Mouse (Mus musculus) midbrain, postnatal 0 days (tissue): ENCODE results near the gene Gng7. TPM values are rescaled to one million over a fixed set of nuclear protein-coding genes. Genes with fewer than 3 reads are reported as not detected.

ENCODE experiments used
- ATAC-seq: fragments of 200-750 bp; cut with Nextera tagmentation; 2 replicates; pipeline ENCODE4 v1.8.0; 2017; ENCODE audit warnings: moderate number of reproducible peaks, mild to moderate bottlenecking, moderate TSS enrichment, moderate library complexity; ENCODE audit not compliant: low FRiP score
- DNase-seq: peaks from one replicate; pipeline ENCODE4 v3.0.0-alpha.2; 2015; ENCODE audit warnings: low spot score
- H3K27ac ChIP-seq: fragments of 300-500 bp; sonication (generic); 2 replicates; pipeline ENCODE4 v1.5.1; 2014; ENCODE audit warnings: low read depth, mild to moderate bottlenecking, low read length, mixed read lengths
- H3K27me3 ChIP-seq: fragments of 300-500 bp; sonication (generic); 2 replicates; pipeline ENCODE4 v1.6.1; 2014; ENCODE audit warnings: low read length, control low read depth, mixed read lengths; ENCODE audit not compliant: insufficient read depth
- H3K36me3 ChIP-seq: fragments of 300-500 bp; sonication (generic); 2 replicates; pipeline ENCODE4 v1.6.1; 2014; ENCODE audit warnings: low read length, control low read depth, mixed read lengths; ENCODE audit not compliant: insufficient read depth
- H3K4me1 ChIP-seq: fragments of 300-500 bp; sonication (generic); 2 replicates; pipeline ENCODE4 v1.6.1; 2014; ENCODE audit warnings: mild to moderate bottlenecking, control low read depth, antibody characterized with exemption, low read length, mixed read lengths; ENCODE audit not compliant: insufficient read depth
- H3K4me2 ChIP-seq: fragments of 300-500 bp; sonication (generic); 2 replicates; pipeline ENCODE4 v1.6.1; 2014; ENCODE audit warnings: low read depth, mild to moderate bottlenecking, low read length, mixed read lengths; ENCODE audit not compliant: poor library complexity, severe bottlenecking
- H3K4me3 ChIP-seq: fragments of 300-500 bp; sonication (generic); 2 replicates; pipeline ENCODE4 v1.5.1; 2014; ENCODE audit warnings: low read depth, mild to moderate bottlenecking, low read length, moderate library complexity
- H3K9ac ChIP-seq: fragments of 300-500 bp; sonication (generic); replicated peaks from 2 replicates; pipeline ENCODE4 v1.6.1; 2014; ENCODE audit warnings: mild to moderate bottlenecking, low read length, moderate library complexity, mixed read lengths; ENCODE audit not compliant: poor library complexity, severe bottlenecking
- H3K9me3 ChIP-seq: fragments of 300-500 bp; sonication (generic); 2 replicates; pipeline ENCODE4 v1.6.1; 2016; ENCODE audit warnings: low read length, control low read depth
- CTCF ChIP-seq: IDR thresholded peaks from 2 replicates; pipeline ENCODE4 v1.5.1; 2016; ENCODE audit warnings: antibody characterized with exemption, mild to moderate bottlenecking
- WGBS: fragments of 180-500 bp; shearing (Covaris S2); extraction: QIAGEN DNeasy Blood & Tissue Kit; methylation state at CpG from one replicate; pipeline ENCODE4 v1.1.7; 2014; 5-methylcytosine and 5-hydroxymethylcytosine counted together
- polyA plus RNA-seq: library from polyadenylated mRNA; unstranded; fragments of >200 nt; fragmentation: Nextera tagmentation; extraction: Ambion mirVana; gene quantifications from 2 replicates; pipeline ENCODE4 v1.2.1, GENCODE M21; 2015
- total RNA-seq: library from RNA; depleted of rRNA; stranded (reverse); fragments of >200 nt; gene quantifications from 2 replicates; pipeline ENCODE4 v1.2.3, GENCODE M21; 2014

Gng7 gene
- total and polyA plus RNA-seq, 2 experiments from 2014 or later = 29.5 to 40.7 TPM

- Histone ChIP-seq H3K27me3 (peaks cover 55% of the 10 kb centered on the region), H3K4me1 (peaks cover 19% of the 10 kb centered on the region), H3K9me3 (no peaks in the 10 kb centered on the region), H3K4me3 (no peak overlapping the region), H3K4me2 (no peak overlapping the region), H3K36me3 (no peaks in the 10 kb centered on the region), H3K27ac (no peak overlapping the region), H3K9ac (no peak overlapping the region)
- ATAC-seq = no peak
- TF ChIP-seq CTCF = no peak
- 40% methylated on average over 14 of the region's 14 CpGs for WGBS
- no peak for DNase-seq
Measured at GRCm38 (mm10) chr10:80934136-80934985, 80.4 kb downstream of the Gng7 start.

GRCm38 (mm10) chr10:80933421-80933979, 81.2 kb downstream of the Gng7 start:
- peaks cover 19% of the 10 kb centered on the region for H3K4me1 ChIP-seq
- no peak overlapping the region for H3K4me3 ChIP-seq
- DNase-seq (no peak), ATAC-seq (no peak)
- no peak overlapping the region for H3K27ac ChIP-seq
- H3K27me3 ChIP-seq = peaks cover 55% of the 10 kb centered on the region
- no peaks in the 10 kb centered on the region for H3K36me3 ChIP-seq
- peak overlapping the region; percentile 20 for H3K4me2 ChIP-seq
- H3K9ac ChIP-seq = no peak overlapping the region
- TF ChIP-seq CTCF = no peak
- WGBS = 3% methylated on average over 21 of the region's 21 CpGs
- H3K9me3 ChIP-seq = no peaks in the 10 kb centered on the region

GRCm38 (mm10) chr10:80932700-80933420, 81.9 kb downstream of the Gng7 start:
- no peaks in the 10 kb centered on the region for H3K36me3 ChIP-seq
- H3K4me1 ChIP-seq = peaks cover 19% of the 10 kb centered on the region
- no peak overlapping the region for H3K27ac ChIP-seq
- H3K9me3 ChIP-seq = no peaks in the 10 kb centered on the region
- H3K4me3 ChIP-seq = no peak overlapping the region
- WGBS = 1% methylated on average over 17 of the region's 17 CpGs
- DNase-seq = no peak
- no peak overlapping the region for H3K9ac ChIP-seq
- ATAC-seq = no peak
- no peak for TF ChIP-seq CTCF
- peak overlapping the region; percentile 87; the same call in 1 of the 2 replicates for H3K4me2 ChIP-seq
- peaks cover 55% of the 10 kb centered on the region for H3K27me3 ChIP-seq

DNA sequence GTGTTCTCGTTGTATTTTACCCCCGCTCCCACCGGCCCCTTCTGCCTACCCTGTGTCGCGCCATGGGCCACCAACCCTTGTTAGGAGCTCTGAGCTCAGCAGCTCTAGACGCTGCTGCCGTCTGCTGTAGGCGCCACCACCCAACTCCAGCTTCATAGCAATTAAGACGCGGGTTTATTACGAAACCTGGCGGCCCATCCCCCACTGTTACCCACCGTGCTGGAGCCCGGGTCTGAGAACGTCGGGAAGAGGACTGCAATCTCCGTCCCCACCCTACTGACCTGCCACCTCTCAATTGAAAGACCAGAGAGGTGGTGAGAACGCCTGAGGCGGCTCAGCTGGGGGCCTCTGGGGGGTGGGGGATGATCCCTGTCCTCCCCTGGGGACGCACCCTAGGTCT, 82.5 kb downstream of the Gng7 start:
- Histone ChIP-seq H3K27ac (no peak overlapping the region), H3K4me2 (peak overlapping the region; percentile 87; the same call in 1 of the 2 replicates), H3K9ac (no peak overlapping the region), H3K27me3 (peaks cover 52% of the 10 kb centered on the region), H3K36me3 (no peaks in the 10 kb centered on the region), H3K4me1 (peaks cover 19% of the 10 kb centered on the region), H3K4me3 (peak overlapping the region; percentile 48; the same call in 1 of the 2 replicates), H3K9me3 (no peaks in the 10 kb centered on the region)
- ATAC-seq (no peak), DNase-seq (no peak)
- TF ChIP-seq CTCF = no peak
- under 1% methylated on average over 20 of the region's 20 CpGs for WGBS

GRCm38 (mm10) chr10:80931695-80932094, 83.0 kb downstream of the Gng7 start:
- peak overlapping the region; percentile 48; the same call in 1 of the 2 replicates for H3K4me3 ChIP-seq
- H3K27me3 ChIP-seq = peaks cover 48% of the 10 kb centered on the region
- DNase-seq (no peak), ATAC-seq (no peak)
- peak overlapping the region; percentile 87 for H3K4me2 ChIP-seq
- H3K9ac ChIP-seq = no peak overlapping the region
- no peaks in the 10 kb centered on the region for H3K9me3 ChIP-seq
- no peak for TF ChIP-seq CTCF
- peaks cover 19% of the 10 kb centered on the region for H3K4me1 ChIP-seq
- no peaks in the 10 kb centered on the region for H3K36me3 ChIP-seq
- no peak overlapping the region for H3K27ac ChIP-seq
- under 1% methylated on average over 26 of the region's 26 CpGs for whole genome bisulfite sequencing
